Mouse (Mus musculus) layer of hippocampus, adult 8-10 months (tissue): ENCODE measurements at regions not wholly inside any gene's neighbourhood (a gene's known extent, or its start where the extent isn't known, plus 50 kb on each side); places are given as distances from the start of the nearest gene placed in this dataset.
"Not testable (repeated sequence)": the region's sequence is repeated elsewhere in the genome, so short reads cannot be mapped to it uniquely, and the experiment has no call there.

ENCODE experiments used
- DNase-seq, 2 experiments: peaks; one replicate each; pipeline ENCODE4 v3.0.0; 2022; ENCODE audit warnings: low spot score in 2 of 2

- DNase-seq: no peak
Measured at GRCm38 (mm10) chr10:84294422-84294821, 146.0 kb downstream of the Nuak1 start.

GRCm38 (mm10) chr10:84296168-84296567, 144.2 kb downstream of the Nuak1 start:
- DNase-seq: no peak

DNA sequence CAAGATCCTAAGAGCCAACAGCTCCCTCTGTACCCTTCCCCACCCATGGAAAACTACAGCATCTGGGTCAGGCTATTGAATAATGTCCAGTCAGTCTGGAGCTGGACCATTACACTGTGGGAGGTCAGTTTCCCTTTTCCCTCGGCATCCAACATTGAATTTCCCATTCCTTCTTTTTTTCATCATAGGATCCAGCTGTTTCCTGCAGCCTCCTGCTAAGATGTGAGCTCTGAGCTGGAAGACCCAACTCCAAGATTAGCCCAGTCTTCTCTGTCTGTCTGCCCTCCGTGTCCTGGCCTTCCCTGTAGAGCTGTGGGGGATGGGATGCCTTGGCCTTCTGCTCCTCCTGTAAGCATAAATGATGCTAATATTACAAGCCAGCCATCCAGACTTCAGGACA, 138.8 kb downstream of the Nuak1 start:
- DNase-seq: no peak

- no peak for DNase-seq
Measured at GRCm38 (mm10) chr10:84302821-84303520, 137.4 kb downstream of the Nuak1 start.

GRCm38 (mm10) chr10:84308746-84309145, 131.7 kb downstream of the Nuak1 start:
- not testable (repeated sequence) for DNase-seq

- no peak for DNase-seq
Measured at GRCm38 (mm10) chr10:84310653-84311052, 129.7 kb downstream of the Nuak1 start.

DNA sequence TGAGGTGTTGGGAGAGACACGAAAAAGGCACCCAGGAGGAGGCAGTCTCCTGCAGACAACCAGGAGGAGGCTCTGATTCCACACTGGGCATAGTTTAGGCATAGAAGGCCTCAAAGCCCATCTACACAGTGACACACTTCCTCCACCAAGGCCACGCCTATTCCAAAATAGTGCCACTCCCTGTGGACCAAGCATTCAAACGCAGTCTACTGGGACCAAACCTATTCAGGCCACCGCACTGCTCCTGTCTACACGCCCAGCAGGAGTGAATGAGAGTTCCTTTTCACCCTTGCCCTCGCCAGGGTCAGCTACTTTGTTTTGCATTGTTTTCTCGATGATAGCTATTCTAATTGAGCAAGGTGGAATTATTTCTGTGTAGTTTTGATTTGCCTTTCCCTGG, 127.7 kb downstream of the Nuak1 start:
- DNase-seq: no peak

DNA sequence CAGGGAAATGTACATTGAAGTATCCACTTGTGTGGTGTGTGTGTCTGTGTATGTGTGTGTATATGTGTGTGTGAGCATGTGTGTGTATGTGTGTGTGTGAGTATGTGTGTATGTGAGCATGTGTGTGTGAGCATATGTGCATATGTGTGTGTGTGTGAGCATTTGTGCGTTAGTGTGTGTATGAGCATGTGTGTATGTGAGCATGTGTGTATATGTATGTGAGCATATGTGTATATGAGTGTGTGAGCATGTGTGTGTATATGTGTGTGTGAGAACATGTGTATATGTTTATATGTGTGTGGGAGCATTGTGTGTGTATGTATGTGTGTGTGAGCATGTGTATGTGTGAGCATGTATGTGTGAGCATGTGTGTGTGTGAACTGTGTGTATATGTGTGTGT, 123.5 kb downstream of the Nuak1 start:
- no peak for DNase-seq

GRCm38 (mm10) chr10:84317960-84318359, 122.4 kb downstream of the Nuak1 start:
- no peak for DNase-seq
